Mouse (Mus musculus) myocyte (in vitro differentiated cells): ENCODE data around the gene Jade1.

Experiments
- MAX ChIP-seq: IDR thresholded peaks from one replicate; pipeline ENCODE4 v1.6.1; 2011; ENCODE audit warnings: low read depth, mild to moderate bottlenecking, control low read depth
- MYOG ChIP-seq, 3 experiments: IDR thresholded peaks; one replicate each; pipeline ENCODE4 v1.6.1; 2011; ENCODE audit warnings: control low read depth in 2 of 3, low read depth in 2 of 3, mild to moderate bottlenecking in 2 of 3; ENCODE audit not compliant: insufficient read length in 2 of 3, control insufficient read depth in 1 of 3, insufficient read depth in 1 of 3
- POLR2A ChIP-seq: IDR thresholded peaks from one replicate; pipeline ENCODE4 v1.6.1; 2011; ENCODE audit warnings: low read depth, mild to moderate bottlenecking, control low read depth, moderate library complexity; ENCODE audit not compliant: insufficient read length
- REST ChIP-seq: IDR thresholded peaks from one replicate; pipeline ENCODE4 v1.6.1; 2011; ENCODE audit warnings: mild to moderate bottlenecking, control low read depth, moderate library complexity; ENCODE audit not compliant: insufficient read depth, insufficient read length

GRCm38 (mm10) chr3:41509441-41509840, 46.1 kb upstream of the Jade1 start:
- TF ChIP-seq POLR2A = no peak
- no peak for TF ChIP-seq MAX
- TF ChIP-seq REST = no peak
- no peak for TF ChIP-seq MYOG (IDR thresholded peaks at IDR 0.05; ENCODE audit: control insufficient read depth in 1 of 3, insufficient read depth in 1 of 3, insufficient read length in 2 of 3, low read depth in 2 of 3)
